Mouse (Mus musculus) olfactory bulb, adult 2 months (tissue): ENCODE results near the gene Ap3d1. TPM values are rescaled to one million over a fixed set of nuclear protein-coding genes. Genes with fewer than 3 reads are reported as not detected.

Source experiments
- H3K27ac ChIP-seq: fragments of 200-500 bp; 2 replicates; pipeline ENCODE4 v1.5.1; 2012; ENCODE audit warnings: low read depth, low read length; ENCODE audit not compliant: insufficient read depth
- H3K4me1 ChIP-seq: fragments of 200-500 bp; 2 replicates; pipeline ENCODE4 v1.6.1; 2012; ENCODE audit warnings: low read length; ENCODE audit not compliant: control insufficient read depth, insufficient read depth
- H3K4me3 ChIP-seq: fragments of 200-500 bp; 2 replicates; pipeline ENCODE4 v1.5.1; 2012; ENCODE audit warnings: mild to moderate bottlenecking, low read depth, low read length, moderate library complexity; ENCODE audit not compliant: insufficient read depth
- CTCF ChIP-seq: fragments of 200-500 bp; IDR thresholded peaks from 2 replicates; pipeline ENCODE4 v1.5.1; 2012; ENCODE audit warnings: low read depth, mild to moderate bottlenecking, low read length, moderate library complexity; ENCODE audit not compliant: insufficient read depth
- POLR2A ChIP-seq: fragments of 200-500 bp; IDR thresholded peaks from 2 replicates; pipeline ENCODE4 v1.6.1; 2012; ENCODE audit warnings: mild to moderate bottlenecking, low read depth, low read length, moderate library complexity; ENCODE audit not compliant: insufficient read depth
- WGBS: fragments of 180-500 bp; shearing (Covaris S2); methylation state at CpG from one replicate; pipeline ENCODE4 v1.1.7; 2018; 5-methylcytosine and 5-hydroxymethylcytosine counted together
- polyA plus RNA-seq: library from polyadenylated mRNA; stranded (reverse); fragments of >200 nt; gene quantifications from 2 replicates; pipeline ENCODE4 v1.2.4, GENCODE M21; 2012; ENCODE audit warnings: low replicate concordance; ENCODE audit not compliant: missing spikeins, insufficient read depth, insufficient read length

Gene Ap3d1
- polyA plus RNA-seq, 1 experiment, result 105 TPM

- no peak overlapping the region for H3K27ac ChIP-seq
- WGBS, result 64% methylated on average over 2 of the region's 2 CpGs
- H3K4me1 ChIP-seq, result peaks cover 12% of the 10 kb centered on the region
- no peak for TF ChIP-seq CTCF
- no peak for TF ChIP-seq POLR2A
- H3K4me3 ChIP-seq, result no peak overlapping the region
Observed at GRCm38 (mm10) chr10:80695186-80695585, 46.9 kb downstream of the Ap3d1 start.

GRCm38 (mm10) chr10:80694159-80694938 lies 47.7 kb downstream of the Ap3d1 start:
- WGBS, result 91% methylated on average over 13 of the region's 13 CpGs
- TF ChIP-seq CTCF (no peak), POLR2A (no peak)
- Histone ChIP-seq H3K4me3 (no peak overlapping the region), H3K27ac (no peak overlapping the region), H3K4me1 (peaks cover 12% of the 10 kb centered on the region; the same call in 1 of the 2 replicates)

- no peak for TF ChIP-seq POLR2A
- no peak for TF ChIP-seq CTCF
- WGBS, result 85% methylated on average over 12 of the region's 12 CpGs
- H3K27ac ChIP-seq, result no peak overlapping the region
- H3K4me3 ChIP-seq, result no peak overlapping the region
- H3K4me1 ChIP-seq, result peaks cover 12% of the 10 kb centered on the region; the same call in 1 of the 2 replicates
Observed at GRCm38 (mm10) chr10:80693401-80694045, 48.5 kb downstream of the Ap3d1 start.

- WGBS, result 80% methylated on average over 14 of the region's 14 CpGs
- Histone ChIP-seq H3K4me1 (peaks cover 12% of the 10 kb centered on the region; the same call in 1 of the 2 replicates), H3K27ac (no peak overlapping the region), H3K4me3 (no peak overlapping the region)
- TF ChIP-seq POLR2A, result no peak
- TF ChIP-seq CTCF, result no peak
Observed at GRCm38 (mm10) chr10:80692249-80693165, 49.6 kb downstream of the Ap3d1 start.

- no peak for TF ChIP-seq CTCF
- no peak for TF ChIP-seq POLR2A
- Histone ChIP-seq H3K4me1 (no peaks in the 10 kb centered on the region), H3K27ac (no peak overlapping the region), H3K4me3 (no peak overlapping the region)
- 19% methylated on average over 5 of the region's 5 CpGs for WGBS
Observed at GRCm38 (mm10) chr10:80687850-80688249, 54.2 kb downstream of the Ap3d1 start.

- TF ChIP-seq CTCF, result no peak
- TF ChIP-seq POLR2A, result no peak
- Histone ChIP-seq H3K4me3 (no peak overlapping the region), H3K4me1 (no peaks in the 10 kb centered on the region), H3K27ac (no peak overlapping the region)
- WGBS, result 81% methylated on average over 3 of the region's 3 CpGs
Observed at GRCm38 (mm10) chr10:80686617-80687016, 55.4 kb downstream of the Ap3d1 start.

- WGBS, result 94% methylated on average over 4 of the region's 4 CpGs
- no peak overlapping the region for H3K4me3 ChIP-seq
- no peak for TF ChIP-seq CTCF
- TF ChIP-seq POLR2A, result no peak
- 0 out of 2 replicates have a peak, but pooled peaks cover under 1% of the 10 kb centered on the region for H3K4me1 ChIP-seq
- no peak overlapping the region for H3K27ac ChIP-seq
Observed at GRCm38 (mm10) chr10:80684984-80685383, 57.1 kb downstream of the Ap3d1 start.

- WGBS, result 62% methylated on average over 6 of the region's 6 CpGs
- Histone ChIP-seq H3K4me1 (peaks cover 8% of the 10 kb centered on the region; the same call in 1 of the 2 replicates), H3K27ac (no peak overlapping the region), H3K4me3 (no peak overlapping the region)
- peak; percentile 35; the same call in 1 of the 2 replicates for TF ChIP-seq CTCF
- TF ChIP-seq POLR2A, result no peak
Observed at GRCm38 (mm10) chr10:80684214-80684613, 57.9 kb downstream of the Ap3d1 start.
